Mouse (Mus musculus) gastrocnemius, postnatal 25 days (tissue): ENCODE measurements around the gene Rdh8. TPM values are rescaled to one million over a fixed set of nuclear protein-coding genes. Genes with fewer than 3 reads are reported as not detected.
"Not testable (repeated sequence)": the region's sequence is repeated elsewhere in the genome, so short reads cannot be mapped to it uniquely, and the experiment has no call there.

Experiments
- DNase-seq: peaks from one replicate; pipeline ENCODE4 v3.0.0; 2022
- long read RNA-seq, 2 experiments: library from polyadenylated mRNA; stranded (forward); transcript quantifications; one replicate each; pipeline ENCODE4 v2.0.0; 2021
- total RNA-seq, 2 experiments: library from RNA; stranded (reverse); gene quantifications; 1 replicate in 1 of 2; 2 replicates in 1 of 2; pipeline ENCODE4 v1.2.3; 2021

Rdh8 gene
- total RNA-seq = under 1 TPM in 1 of 2 experiments, not detected in 1; 0.20 TPM
- long read RNA-seq, experiment 1 = 0 reads
- long read RNA-seq, experiment 2, partial matches to known transcripts = 0 of 1 reads
- long read RNA-seq, experiment 2, other reads (novel, unspliced or antisense) = 1 of 1 reads

GRCm38 (mm10) chr9:20818236-20818635 is at the start of gene Rdh8:
Gene Rdh8, plus strand, starts transcription at chr9:20818503.
- no peak for DNase-seq

- DNase-seq = no peak
Measured at GRCm38 (mm10) chr9:20781286-20781685, 37.0 kb upstream of the Rdh8 start.

GRCm38 (mm10) chr9:20785055-20785454 is 33.2 kb upstream of the Rdh8 start:
- DNase-seq = no peak

- no peak for DNase-seq
Measured at GRCm38 (mm10) chr9:20787992-20788391, 30.3 kb upstream of the Rdh8 start.

GRCm38 (mm10) chr9:20789651-20790050 is 28.7 kb upstream of the Rdh8 start:
- DNase-seq = no peak

- DNase-seq = no peak
Measured at GRCm38 (mm10) chr9:20790345-20790744, 28.0 kb upstream of the Rdh8 start.

- peak; percentile 80 for DNase-seq
Measured at GRCm38 (mm10) chr9:20794108-20794806, 24.0 kb upstream of the Rdh8 start.

GRCm38 (mm10) chr9:20804266-20805158 is 13.8 kb upstream of the Rdh8 start:
- peak; percentile 41 for DNase-seq

- DNase-seq = peak; percentile 88
Measured at GRCm38 (mm10) chr9:20805159-20805495, 13.2 kb upstream of the Rdh8 start.

GRCm38 (mm10) chr9:20805706-20806105 is 12.6 kb upstream of the Rdh8 start:
- no peak for DNase-seq

- DNase-seq = peak; percentile 53
Measured at GRCm38 (mm10) chr9:20810271-20810670, 8.0 kb upstream of the Rdh8 start.

GRCm38 (mm10) chr9:20810773-20811172 is 7.5 kb upstream of the Rdh8 start:
- no peak for DNase-seq

GRCm38 (mm10) chr9:20812537-20813271 is 5.6 kb upstream of the Rdh8 start:
- peak; percentile 32 for DNase-seq

- peak; percentile 90 for DNase-seq
Measured at GRCm38 (mm10) chr9:20814521-20815272, 3.6 kb upstream of the Rdh8 start, which contains the start of gene Col5a3. Gene Col5a3, minus strand, starts transcription at chr9:20815067.

- DNase-seq = no peak
Measured at GRCm38 (mm10) chr9:20820001-20820400, 1.7 kb downstream of the Rdh8 start.

- no peak for DNase-seq
Measured at GRCm38 (mm10) chr9:20822821-20823220, 4.5 kb downstream of the Rdh8 start.

- peak; percentile 42 for DNase-seq
Measured at GRCm38 (mm10) chr9:20825781-20826180, 7.5 kb downstream of the Rdh8 start.

- no peak for DNase-seq
Measured at GRCm38 (mm10) chr9:20828127-20828526, 9.8 kb downstream of the Rdh8 start.

GRCm38 (mm10) chr9:20830901-20831643 is 12.8 kb downstream of the Rdh8 start:
- peak; percentile 96 for DNase-seq

GRCm38 (mm10) chr9:20834881-20835280 is 16.6 kb downstream of the Rdh8 start:
- DNase-seq = no peak

- not testable (repeated sequence) for DNase-seq
Measured at GRCm38 (mm10) chr9:20835431-20835954, 17.2 kb downstream of the Rdh8 start.
